Mouse (Mus musculus) MEL (cell line): ENCODE results near the gene Cebpzos. TPM values are rescaled to one million over a fixed set of nuclear protein-coding genes. Genes with fewer than 3 reads are reported as not detected.
A peak's percentile ranks its signal among the peaks of the same experiment; 100 is the strongest.

ENCODE experiments used
- DNase-seq: peaks from one replicate; pipeline ENCODE4 v3.0.0; 2011; ENCODE audit warnings: low read depth, low spot score
- H3K27ac ChIP-seq: 2 replicates; pipeline ENCODE4 v1.5.1; 2012; ENCODE audit warnings: low read depth, mild to moderate bottlenecking, control low read depth, low read length, moderate library complexity; ENCODE audit not compliant: control insufficient read depth
- H3K27me3 ChIP-seq, 2 experiments: fragments of 150-350 bp in 1 of 2; sonication (generic) in 1 of 2; 2 replicates each; pipeline ENCODE4 v1.6.1; 2012; ENCODE audit warnings: low read length in 2 of 2, mild to moderate bottlenecking in 2 of 2, improper control_type of control experiment in 1 of 2, moderate library complexity in 1 of 2; ENCODE audit not compliant: insufficient read depth in 2 of 2, control insufficient read depth in 1 of 2
- H3K36me3 ChIP-seq, 2 experiments: 2 replicates each; pipeline ENCODE4 v1.6.1; 2012 to 2014; ENCODE audit warnings: low read length in 2 of 2, improper control_type of control experiment in 1 of 2, inconsistent platforms in 1 of 2, mild to moderate bottlenecking in 1 of 2; ENCODE audit not compliant: insufficient read depth in 2 of 2, control insufficient read depth in 1 of 2
- H3K4me1 ChIP-seq, 2 experiments: fragments of 150-350 bp in 1 of 2; sonication (generic) in 1 of 2; 2 replicates each; pipeline ENCODE4 v1.6.1; 2012; ENCODE audit warnings: low read length in 2 of 2, improper control_type of control experiment in 1 of 2, mild to moderate bottlenecking in 1 of 2; ENCODE audit not compliant: insufficient read depth in 2 of 2, control insufficient read depth in 1 of 2
- H3K4me3 ChIP-seq, 2 experiments: fragments of 150-350 bp in 1 of 2; sonication (generic) in 1 of 2; 2 replicates each; pipeline ENCODE4 v1.5.1; 2012; ENCODE audit warnings: low read depth in 2 of 2, low read length in 2 of 2, mild to moderate bottlenecking in 2 of 2, moderate library complexity in 2 of 2, control low read depth in 1 of 2, improper control_type of control experiment in 1 of 2; ENCODE audit not compliant: control insufficient read depth in 1 of 2, insufficient read depth in 1 of 2
- H3K79me2 ChIP-seq: 2 replicates; pipeline ENCODE4 v1.6.1; 2012; ENCODE audit warnings: mild to moderate bottlenecking, low read length, moderate library complexity; ENCODE audit not compliant: control insufficient read depth, poor library complexity, insufficient read depth
- H3K9ac ChIP-seq: 2 replicates; pipeline ENCODE4 v1.6.1; 2012; ENCODE audit warnings: low read depth, mild to moderate bottlenecking, control low read depth, low read length, moderate library complexity; ENCODE audit not compliant: control insufficient read depth, poor library complexity, severe bottlenecking
- H3K9me3 ChIP-seq: fragments of 150-350 bp; sonication (generic); replicated peaks from 2 replicates; pipeline ENCODE4 v1.6.1; 2012; ENCODE audit warnings: mild to moderate bottlenecking, low read length, improper control_type of control experiment, moderate library complexity; ENCODE audit not compliant: insufficient read depth
- CHD1 ChIP-seq: IDR thresholded peaks from 2 replicates; pipeline ENCODE4 v1.6.1; 2012; ENCODE audit warnings: low read depth, mild to moderate bottlenecking, inconsistent platforms, low read length, improper control_type of control experiment
- E2F4 ChIP-seq: IDR thresholded peaks from 2 replicates; pipeline ENCODE4 v1.6.1; 2011; ENCODE audit warnings: low read depth, low read length, improper control_type of control experiment, borderline replicate concordance
- EP300 ChIP-seq, 2 experiments: IDR thresholded peaks; 2 replicates each; pipeline ENCODE4 v1.6.1; 2011; ENCODE audit warnings: improper control_type of control experiment in 2 of 2, low read length in 2 of 2, low read depth in 1 of 2, mild to moderate bottlenecking in 1 of 2
- ETS1 ChIP-seq: IDR thresholded peaks from 2 replicates; pipeline ENCODE4 v1.6.1; 2012; ENCODE audit warnings: low read depth, mild to moderate bottlenecking, inconsistent platforms, low read length, improper control_type of control experiment, moderate library complexity
- GATA1 ChIP-seq: IDR thresholded peaks from 2 replicates; pipeline ENCODE4 v1.6.1; 2011; ENCODE audit warnings: low read depth, low read length, improper control_type of control experiment
- JUND ChIP-seq: IDR thresholded peaks from 2 replicates; pipeline ENCODE4 v1.6.1; 2011; ENCODE audit warnings: low read depth, mild to moderate bottlenecking, improper control_type of control experiment, low read length
- MAX ChIP-seq: IDR thresholded peaks from 2 replicates; pipeline ENCODE4 v1.6.1; 2011; ENCODE audit warnings: low read length, improper control_type of control experiment
- MXI1 ChIP-seq: IDR thresholded peaks from 2 replicates; pipeline ENCODE4 v1.6.1; 2011; ENCODE audit warnings: mild to moderate bottlenecking, low read depth, low read length, improper control_type of control experiment
- MYC ChIP-seq: IDR thresholded peaks from 2 replicates; pipeline ENCODE4 v1.6.1; 2011; ENCODE audit warnings: low read depth, mild to moderate bottlenecking, low read length, improper control_type of control experiment, moderate library complexity
- NELFE ChIP-seq: IDR thresholded peaks from 2 replicates; pipeline ENCODE4 v1.6.1; 2011; ENCODE audit warnings: low read depth, low read length, improper control_type of control experiment
- NRF1 ChIP-seq: IDR thresholded peaks from 2 replicates; pipeline ENCODE4 v1.6.1; 2014; ENCODE audit warnings: low read depth, mild to moderate bottlenecking, inconsistent platforms, low read length, improper control_type of control experiment, moderate library complexity; ENCODE audit not compliant: poor library complexity, insufficient read depth, severe bottlenecking
- POLR2A ChIP-seq, 2 experiments: IDR thresholded peaks; 2 replicates each; pipeline ENCODE4 v1.6.1; 2011 to 2012; ENCODE audit warnings: low read length in 2 of 2, mild to moderate bottlenecking in 2 of 2, control low read depth in 1 of 2, improper control_type of control experiment in 1 of 2, low read depth in 1 of 2, moderate library complexity in 1 of 2; ENCODE audit not compliant: control insufficient read depth in 1 of 2, insufficient read depth in 1 of 2, poor library complexity in 1 of 2
- POLR2AphosphoS5 ChIP-seq: IDR thresholded peaks from 2 replicates; pipeline ENCODE4 v1.6.1; 2012; ENCODE audit warnings: low read depth, borderline replicate concordance, mild to moderate bottlenecking, inconsistent platforms, low read length, moderate library complexity, mixed read lengths
- RCOR1 ChIP-seq: IDR thresholded peaks from 2 replicates; pipeline ENCODE4 v1.6.1; 2012; ENCODE audit warnings: low read depth, mild to moderate bottlenecking, inconsistent platforms, low read length, improper control_type of control experiment
- SIN3A ChIP-seq: IDR thresholded peaks from 2 replicates; pipeline ENCODE4 v1.6.1; 2012; ENCODE audit warnings: low read length, improper control_type of control experiment, inconsistent platforms
- SMC3 ChIP-seq: IDR thresholded peaks from 2 replicates; pipeline ENCODE4 v1.6.1; 2011; ENCODE audit warnings: low read depth, low read length, improper control_type of control experiment
- TBP ChIP-seq: IDR thresholded peaks from 2 replicates; pipeline ENCODE4 v1.8.0; 2011; ENCODE audit warnings: low read depth, low read length, improper control_type of control experiment
- UBTF ChIP-seq: IDR thresholded peaks from 2 replicates; pipeline ENCODE4 v1.6.1; 2012; ENCODE audit warnings: low read depth, mild to moderate bottlenecking, inconsistent platforms, low read length, improper control_type of control experiment, moderate library complexity, borderline replicate concordance; ENCODE audit not compliant: insufficient read depth
- ZC3H11A ChIP-seq: IDR thresholded peaks from 2 replicates; pipeline ENCODE4 v1.6.1; 2012; ENCODE audit warnings: low read depth, mild to moderate bottlenecking, inconsistent platforms, low read length, improper control_type of control experiment
- ZKSCAN1 ChIP-seq: IDR thresholded peaks from 2 replicates; pipeline ENCODE4 v1.6.1; 2012; ENCODE audit warnings: low read depth, mild to moderate bottlenecking, inconsistent platforms, low read length, improper control_type of control experiment, moderate library complexity
- ZMIZ1 ChIP-seq: IDR thresholded peaks from 2 replicates; pipeline ENCODE4 v1.6.1; 2012; ENCODE audit warnings: low read depth, mild to moderate bottlenecking, inconsistent platforms, low read length, improper control_type of control experiment, moderate library complexity
- polyA plus RNA-seq, 2 experiments: library from polyadenylated mRNA; stranded (reverse) in 1 of 2; unstranded in 1 of 2; fragments of >175 nt in 1 of 2; fragments of >200 nt in 1 of 2; gene quantifications; 2 replicates each; pipeline versions ENCODE4 v1.2.1 to v1.2.4; 2012; ENCODE audit warnings: low replicate concordance in 2 of 2, low read depth in 1 of 2; ENCODE audit not compliant: insufficient read length in 2 of 2, insufficient read depth in 1 of 2, missing spikeins in 1 of 2
- total RNA-seq: library from RNA; depleted of rRNA; stranded (reverse); fragments of 300-350 nt; gene quantifications from 2 replicates; pipeline ENCODE4 v1.2.3, GENCODE M21; 2012

Cebpzos gene
- total and polyA plus RNA-seq, 3 experiments = 18.9 to 30.2 TPM; not detected in 1

- Histone ChIP-seq H3K27ac (no peak overlapping the region), H3K9me3 (no peaks in the 10 kb centered on the region), H3K4me1 (peaks cover 8 to 14% of the 10 kb centered on the region in 2 experiments), H3K36me3 (peaks cover 7 to 32% of the 10 kb centered on the region in 2 experiments), H3K79me2 (peaks cover 38% of the 10 kb centered on the region), H3K27me3 (no peaks in the 10 kb centered on the region), H3K9ac (peak overlapping the region; percentile 72), H3K4me3 (peak overlapping the region; percentile 84 to 86)
- TF ChIP-seq NELFE (0 out of 2 replicates have a peak, but pooled peaks have one; percentile 6), RCOR1 (no peak), POLR2A (IDR thresholded peaks at IDR 0.05; ENCODE audit: control insufficient read depth in 1 of 2, insufficient read depth in 1 of 2, low read depth in 1 of 2, low read length in 2 of 2, poor library complexity in 1 of 2) (peak in 1 of 2 experiments; percentile 59; a peak in 1 of 4 replicates)
- no peak for DNase-seq
Measured at GRCm38 (mm10) chr17:78937229-78937853, 21.0 kb downstream of the Cebpzos start.

DNA sequence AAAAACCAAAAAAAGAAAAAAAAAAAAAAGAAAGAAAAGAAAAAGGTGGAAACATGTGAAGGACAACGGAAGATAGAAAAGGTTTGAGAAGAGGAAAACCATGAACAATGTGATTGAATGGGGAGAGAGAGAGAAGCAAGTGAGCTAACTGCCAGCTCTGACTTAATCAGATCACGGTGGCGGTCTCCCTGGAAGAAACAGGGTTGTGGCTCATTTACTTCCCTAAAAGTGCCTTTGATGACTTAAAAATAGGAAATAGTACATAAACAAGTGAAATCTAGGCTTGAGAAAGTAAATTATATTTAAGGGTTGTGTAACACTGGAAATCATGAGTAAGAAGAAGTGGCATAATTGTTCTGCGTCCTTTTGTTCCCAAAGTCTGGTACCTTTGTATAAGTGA, 22.6 kb downstream of the Cebpzos start:
- peak; percentile 78 for DNase-seq
- no peaks in the 10 kb centered on the region for H3K9me3 ChIP-seq
- H3K27me3 ChIP-seq = no peaks in the 10 kb centered on the region
- H3K36me3 ChIP-seq = peaks cover 5 to 24% of the 10 kb centered on the region in 2 experiments
- H3K4me3 ChIP-seq = no peak overlapping the region
- H3K27ac ChIP-seq = no peak overlapping the region
- H3K79me2 ChIP-seq = peaks cover 26% of the 10 kb centered on the region
- TF ChIP-seq ETS1 (peak; percentile 53; the same call in 1 of the 2 replicates), JUND (no peak), E2F4 (no peak), MXI1 (peak; percentile 64; the same call in 1 of the 2 replicates), GATA1 (peak; percentile 37; the same call in 1 of the 2 replicates), SIN3A (peak; percentile 55; the same call in 1 of the 2 replicates), RCOR1 (peak; percentile 79)
- H3K4me1 ChIP-seq = peaks cover 8 to 11% of the 10 kb centered on the region in 2 experiments
- H3K9ac ChIP-seq = no peak overlapping the region

- DNase-seq = no peak
- Histone ChIP-seq H3K9me3 (no peaks in the 10 kb centered on the region), H3K4me1 (peaks cover 3 to 7% of the 10 kb centered on the region in 2 experiments; a peak in 3 of 4 replicates), H3K4me3 (no peak overlapping the region), H3K79me2 (no peaks in the 10 kb centered on the region), H3K9ac (no peak overlapping the region), H3K27ac (no peak overlapping the region), H3K27me3 (no peaks in the 10 kb centered on the region), H3K36me3 (peaks cover 0 to 6% of the 10 kb centered on the region in 2 experiments; a peak in 2 of 4 replicates)
- TF ChIP-seq SIN3A (no peak), ZKSCAN1 (no peak), UBTF (no peak), MAX (no peak), MXI1 (no peak), SMC3 (no peak), TBP (no peak), POLR2A (IDR thresholded peaks at IDR 0.05; ENCODE audit: control insufficient read depth in 1 of 2, insufficient read depth in 1 of 2, low read depth in 1 of 2, low read length in 2 of 2, poor library complexity in 1 of 2) (no peak), POLR2AphosphoS5 (no peak), NRF1 (no peak), JUND (no peak), ZMIZ1 (no peak), E2F4 (no peak), ZC3H11A (no peak), CHD1 (no peak), MYC (no peak), EP300 (IDR thresholded peaks at IDR 0.05; ENCODE audit: low read depth in 1 of 2, low read length in 2 of 2) (no peak), GATA1 (no peak)
Measured at GRCm38 (mm10) chr17:78942579-78942978, 26.3 kb downstream of the Cebpzos start.
